Mouse (Mus musculus) lung, postnatal 14 days (tissue): ENCODE data around the gene Zfp709.
"Not testable (repeated sequence)": the region's sequence is repeated elsewhere in the genome, so short reads cannot be mapped to it uniquely, and the experiment has no call there.

Experiments used
- DNase-seq: peaks from one replicate; pipeline ENCODE4 v3.0.0; 2021

The Zfp709 gene

DNA sequence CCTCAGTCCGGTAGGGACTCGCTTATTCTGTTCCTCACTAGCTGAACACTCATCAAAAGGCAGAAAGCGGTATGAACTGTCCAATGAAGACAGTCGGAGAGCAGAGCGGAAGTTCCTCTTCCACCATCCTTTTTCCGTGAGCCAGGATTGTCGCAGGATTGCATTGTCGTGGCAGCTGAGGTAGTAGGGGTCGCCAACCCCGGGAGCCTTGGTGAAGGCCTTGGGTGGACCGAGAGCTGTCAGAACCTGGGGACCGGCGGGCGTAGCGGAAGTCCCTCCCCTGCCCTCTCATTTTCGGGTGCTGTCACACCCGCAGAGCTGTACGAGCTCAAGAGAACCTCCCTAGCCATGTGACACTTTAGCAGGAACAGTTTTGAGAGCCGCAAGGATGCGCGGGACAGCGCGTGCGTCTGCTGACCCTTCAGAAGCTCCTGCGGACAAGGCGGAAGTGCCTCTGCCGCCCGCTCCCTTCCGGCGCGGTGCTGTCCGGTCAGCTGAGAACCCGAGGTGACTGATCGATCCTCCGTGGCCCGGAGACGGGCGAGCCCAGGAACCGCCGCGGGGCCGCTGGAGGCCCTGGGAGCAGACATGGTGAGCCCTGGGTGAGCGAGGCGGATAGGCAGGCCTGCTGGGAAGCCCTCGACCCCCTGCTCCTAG lies at the start of gene Zfp709:
Zfp709 (plus strand) TSS at position 402 of the 657 bp plus-strand sequence.
- DNase-seq: peak; percentile 66

DNA sequence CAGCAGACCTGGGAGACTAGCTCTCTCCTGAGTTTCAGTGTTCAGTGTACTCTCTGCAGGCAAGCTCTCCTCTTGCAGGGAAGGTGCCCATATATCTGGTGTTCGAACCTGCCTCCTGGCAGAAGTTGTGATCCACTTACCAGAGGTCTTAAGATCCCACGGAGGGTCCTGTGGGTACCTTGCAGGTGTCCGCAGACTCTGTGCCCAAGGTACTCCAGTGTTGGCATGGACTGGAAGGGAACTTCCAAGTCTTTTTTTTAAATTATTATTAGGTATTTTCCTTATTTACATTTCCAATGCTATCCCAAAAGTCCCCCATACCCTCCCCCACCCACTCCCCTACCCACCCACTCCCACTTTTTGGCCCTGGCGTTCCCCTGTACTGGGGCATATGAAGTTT lies 43.6 kb upstream of the Zfp709 start:
- DNase-seq: not testable (repeated sequence)

DNA sequence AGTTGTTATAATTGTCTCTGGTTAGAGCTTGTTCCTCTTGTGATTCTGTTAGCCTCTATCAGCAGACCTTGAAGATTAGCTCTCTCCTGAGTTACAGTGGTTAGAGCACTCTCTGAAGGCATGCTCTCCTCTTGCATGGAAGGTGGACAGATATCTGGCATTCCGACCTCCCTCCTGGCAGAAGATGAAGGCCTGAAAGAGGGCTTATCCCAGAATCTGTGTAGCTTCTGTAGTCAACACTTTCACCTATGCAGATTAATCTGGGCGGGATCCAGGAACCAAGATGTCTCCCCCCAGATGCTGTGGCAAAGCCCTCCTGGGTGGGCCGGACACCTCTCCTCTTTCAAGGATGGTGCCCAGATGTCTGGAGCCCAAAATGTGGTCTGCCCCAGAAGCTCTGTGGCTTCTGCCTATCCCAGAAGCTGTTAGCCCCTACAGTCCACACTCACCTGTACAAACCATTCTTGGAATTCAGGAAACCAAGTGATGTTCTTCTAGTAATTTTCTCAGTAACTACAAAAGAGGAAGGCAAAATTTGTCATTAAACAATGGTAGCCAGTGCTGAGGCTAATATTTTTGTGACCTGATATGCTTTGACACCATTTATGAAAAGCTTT lies 40.5 kb upstream of the Zfp709 start:
- DNase-seq: not testable (repeated sequence)

DNA sequence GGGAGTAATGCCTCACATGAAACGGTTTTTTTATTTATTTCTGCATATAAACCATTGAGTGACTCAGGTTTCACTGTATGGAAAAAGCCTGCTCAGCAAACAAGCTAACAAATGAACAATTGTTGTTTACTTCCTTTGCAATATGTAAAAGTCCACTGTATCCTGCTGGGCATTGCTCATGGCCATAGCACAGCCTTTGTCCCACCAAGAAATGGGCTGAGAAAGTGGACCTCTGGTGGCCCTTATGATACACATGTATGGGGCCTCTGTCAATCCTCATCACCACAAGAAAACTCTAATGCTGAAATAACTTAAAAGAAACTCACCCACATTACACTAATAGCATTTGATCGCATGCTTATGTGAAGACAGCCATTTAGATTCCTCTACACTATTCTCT lies 39.3 kb upstream of the Zfp709 start:
- not testable (repeated sequence) for DNase-seq

DNA sequence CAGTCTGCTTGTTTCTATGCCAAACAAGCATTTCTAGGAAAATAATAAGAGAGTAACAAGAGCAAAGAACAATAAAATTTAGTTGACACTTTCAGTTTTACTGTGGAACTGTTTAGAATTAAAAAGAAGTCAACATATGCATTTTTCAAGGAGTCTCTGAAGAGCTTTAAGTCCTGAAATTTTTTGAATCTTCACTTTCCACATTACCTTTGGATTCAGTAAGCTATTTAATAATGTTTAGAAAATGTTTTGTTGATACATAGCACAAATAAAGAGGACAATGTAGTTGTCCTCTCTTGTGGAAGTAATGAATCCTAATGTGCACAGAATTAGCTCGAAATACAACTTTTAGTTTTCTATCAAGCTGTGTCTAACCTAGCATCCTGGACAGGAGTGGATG lies 37.4 kb upstream of the Zfp709 start:
- DNase-seq: not testable (repeated sequence)

DNA sequence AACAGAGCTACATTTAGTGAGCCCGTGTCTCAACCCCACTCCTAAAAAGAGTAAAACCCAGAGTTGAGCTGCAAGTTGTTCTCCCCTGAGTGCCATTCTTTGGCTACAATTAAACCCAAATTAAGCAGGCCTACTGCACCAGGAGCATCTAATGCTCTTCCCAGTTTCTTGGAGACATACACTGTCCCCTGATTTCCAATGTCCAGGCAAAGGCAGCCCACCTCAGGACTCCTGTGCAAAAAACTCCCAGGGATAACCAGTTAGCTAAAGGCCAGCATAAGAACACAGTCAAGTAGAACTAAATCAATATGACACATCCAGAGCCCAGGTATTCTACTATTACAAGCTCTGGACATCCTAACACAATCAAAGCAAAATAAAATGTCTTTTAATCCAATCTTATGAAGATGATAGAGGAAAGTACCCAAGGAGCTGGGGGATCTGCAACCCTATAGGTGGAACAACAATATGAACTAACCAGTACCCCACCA lies 35.8 kb upstream of the Zfp709 start:
- not testable (repeated sequence) for DNase-seq

DNA sequence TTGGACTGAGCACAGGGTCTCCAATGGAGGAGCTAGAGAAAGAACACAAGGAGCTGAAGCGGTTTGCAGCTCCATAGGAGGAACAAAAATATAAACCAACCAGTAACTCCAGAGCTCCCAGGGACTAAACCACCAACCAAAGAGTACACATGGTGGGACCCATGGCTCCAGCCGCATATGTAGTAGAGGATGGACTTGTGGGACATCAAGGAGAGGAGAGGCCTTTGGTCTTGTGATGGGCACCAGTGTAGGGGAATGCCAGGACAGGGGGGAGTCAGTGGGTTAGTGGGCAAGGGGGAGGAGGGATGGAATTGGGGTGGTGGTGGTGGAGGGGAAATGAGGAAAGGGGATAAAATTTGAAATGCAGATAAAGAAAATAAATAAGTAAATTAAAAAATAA lies 35.1 kb upstream of the Zfp709 start:
- DNase-seq: not testable (repeated sequence)

DNA sequence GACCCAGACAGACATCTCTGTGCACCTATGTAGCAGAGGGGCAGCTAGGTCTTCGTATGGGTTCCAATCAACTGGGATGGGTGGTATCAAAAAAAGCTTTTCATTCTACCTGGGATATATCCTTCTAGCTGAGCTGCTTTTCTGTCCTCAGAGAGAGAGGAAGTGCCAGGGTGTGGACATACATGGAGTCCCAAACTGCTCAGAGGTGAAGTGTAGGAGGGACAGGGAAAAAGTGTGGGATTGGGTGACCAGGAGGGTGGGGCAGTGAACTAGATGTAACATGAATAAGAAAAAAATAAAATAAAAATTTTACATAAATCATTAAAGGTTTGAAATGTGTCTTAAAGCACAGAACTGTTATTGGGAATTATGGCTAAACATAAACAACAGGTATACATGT lies 30.8 kb upstream of the Zfp709 start:
- not testable (repeated sequence) for DNase-seq

DNA sequence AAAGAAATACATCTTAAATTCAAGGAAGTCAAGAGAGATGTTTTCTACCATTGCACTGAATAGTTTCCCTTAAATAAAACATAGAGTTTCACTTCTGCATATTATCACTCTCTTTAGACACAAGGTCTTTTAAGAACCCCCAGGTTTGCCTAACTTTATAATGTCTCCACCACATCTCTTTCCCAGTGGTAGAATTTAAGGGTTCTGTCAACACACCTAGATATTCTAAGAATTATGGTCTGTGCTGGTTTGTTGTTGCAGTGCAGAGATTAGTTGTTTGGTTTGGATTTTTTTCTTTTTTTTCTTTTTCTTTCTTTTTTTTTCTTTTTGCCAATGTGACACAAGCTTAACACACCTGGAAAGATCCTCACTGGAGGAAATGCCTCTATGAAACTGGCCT lies 28.5 kb upstream of the Zfp709 start:
- DNase-seq: not testable (repeated sequence)

DNA sequence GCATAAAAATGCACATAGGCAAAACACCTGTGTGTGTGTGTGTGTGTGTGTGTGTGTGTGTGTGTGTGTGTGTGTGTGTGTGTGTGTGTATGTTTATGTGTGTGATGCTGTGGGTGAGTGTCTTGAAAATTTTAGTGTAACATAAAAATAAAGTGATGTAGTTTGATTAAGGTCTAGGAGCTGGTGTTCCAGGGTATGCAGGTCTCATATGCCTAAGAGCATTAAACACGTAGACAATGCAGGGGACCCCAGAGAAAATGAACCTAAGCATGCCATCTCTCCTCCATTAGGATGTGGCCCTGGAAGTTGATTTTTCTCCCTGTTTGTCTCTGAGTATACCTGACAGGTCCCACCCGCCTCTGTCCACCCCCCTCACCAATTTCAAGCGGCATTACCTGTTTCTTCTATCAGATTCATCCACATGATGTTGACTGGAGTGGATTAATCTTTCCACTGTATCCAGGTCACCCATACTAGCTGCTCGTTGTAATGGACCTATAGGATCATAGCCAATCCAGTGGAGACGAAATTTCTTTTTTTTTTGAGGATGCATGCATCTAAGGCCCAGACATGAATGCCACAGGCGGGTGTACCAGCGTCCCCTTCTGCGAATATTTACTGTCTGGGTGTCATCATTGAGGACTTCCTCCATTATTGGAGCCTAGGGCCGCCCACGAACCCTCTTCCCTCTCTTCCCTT lies 25.0 kb upstream of the Zfp709 start:
- DNase-seq: not testable (repeated sequence)

DNA sequence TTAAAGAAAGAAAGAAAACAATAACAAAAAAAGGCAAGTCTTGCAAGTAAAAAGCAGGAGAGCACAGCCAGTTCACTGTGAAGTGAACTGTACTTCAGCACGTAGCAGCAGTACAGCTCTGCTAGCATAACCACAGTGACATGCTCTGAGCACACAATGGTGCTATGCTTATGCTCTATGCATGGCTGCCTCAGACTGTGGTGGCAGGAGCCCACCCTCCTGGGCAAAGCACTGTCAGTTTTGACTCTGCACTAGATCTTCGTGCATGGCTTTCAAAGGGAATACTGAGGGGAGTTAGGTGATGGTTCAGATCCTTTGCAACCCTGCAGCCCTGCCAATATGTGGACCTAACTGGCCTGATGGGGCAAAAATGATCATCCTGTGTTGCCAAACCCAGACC lies 24.5 kb upstream of the Zfp709 start:
- DNase-seq: not testable (repeated sequence)

DNA sequence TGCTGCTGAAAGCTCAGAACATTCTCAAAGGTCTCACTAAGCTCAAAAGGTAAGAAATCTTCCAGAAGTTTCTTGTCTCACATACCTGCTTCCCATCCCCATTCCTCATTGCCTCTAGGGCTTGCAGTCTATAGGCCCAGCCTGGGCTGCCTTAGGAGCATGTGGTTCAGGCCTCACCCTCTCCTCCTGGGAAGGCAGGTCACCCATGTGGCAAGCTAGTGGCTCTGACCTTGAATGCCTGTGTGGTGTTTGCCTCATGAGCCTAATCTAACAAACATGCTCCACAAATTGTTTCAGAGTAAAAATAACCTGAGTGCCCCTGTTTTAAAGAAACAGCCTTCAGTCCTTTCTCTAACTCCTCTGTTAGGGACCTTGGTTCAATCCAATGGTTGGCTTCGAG lies 20.3 kb upstream of the Zfp709 start:
- not testable (repeated sequence) for DNase-seq

DNA sequence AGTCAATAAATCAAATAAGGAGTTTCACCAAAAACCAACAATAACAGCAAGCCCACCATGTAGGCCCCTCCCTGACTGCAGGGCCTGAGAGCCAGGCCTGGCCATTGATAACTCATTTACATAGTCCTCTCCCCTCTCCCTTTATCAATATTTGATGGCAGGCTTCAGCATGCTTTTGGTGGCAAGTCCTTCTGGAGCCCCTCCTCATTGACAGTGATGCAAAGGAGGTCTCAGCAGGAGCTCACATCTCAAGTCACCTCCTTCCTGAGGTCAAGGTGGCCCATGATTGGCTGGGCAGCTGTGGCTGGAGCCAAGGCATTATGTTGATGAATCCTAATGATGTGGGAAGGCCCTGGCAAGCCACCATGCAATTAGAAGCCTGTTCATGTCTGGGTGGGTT lies 19.8 kb upstream of the Zfp709 start:
- DNase-seq: not testable (repeated sequence)

DNA sequence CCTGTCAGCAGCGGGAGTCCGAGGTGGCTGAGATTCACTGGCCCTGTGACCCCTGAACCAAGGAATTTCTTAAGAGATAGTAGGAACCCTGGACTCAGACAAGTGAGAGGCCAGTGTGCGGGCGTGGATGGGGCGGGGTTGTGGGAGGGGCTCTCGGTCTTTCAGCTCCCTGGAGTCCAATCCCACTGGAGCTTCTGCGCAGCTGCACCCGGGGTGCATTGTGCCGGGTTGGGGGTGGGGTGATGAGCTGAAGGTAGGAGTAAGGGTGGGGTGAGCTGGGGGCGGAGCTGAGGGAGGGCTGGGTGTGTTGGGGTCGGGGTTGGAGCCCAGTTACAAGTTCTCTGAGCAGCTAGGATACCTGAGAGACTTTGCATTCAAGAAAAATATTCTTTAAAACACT lies 18.8 kb downstream of the Zfp709 start:
- not testable (repeated sequence) for DNase-seq

DNA sequence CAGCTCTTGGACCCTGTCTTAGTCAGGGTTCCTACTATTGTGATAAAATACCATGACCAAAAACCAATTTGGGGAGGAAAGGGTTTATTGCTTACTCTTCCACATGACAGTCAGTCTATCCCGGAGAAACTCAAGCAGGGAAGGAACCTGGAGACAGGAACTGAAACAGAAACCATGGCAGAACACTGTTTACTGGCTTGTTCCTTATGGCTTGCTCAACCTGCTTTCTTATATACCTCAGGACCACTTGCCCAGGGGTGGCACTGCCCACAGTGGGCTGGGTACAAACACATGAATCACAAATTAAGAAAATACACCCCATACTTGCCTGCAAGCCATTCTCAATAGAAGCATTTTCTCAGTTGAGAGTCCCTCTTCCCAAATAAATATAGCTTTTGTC lies 21.3 kb downstream of the Zfp709 start:
- not testable (repeated sequence) for DNase-seq

DNA sequence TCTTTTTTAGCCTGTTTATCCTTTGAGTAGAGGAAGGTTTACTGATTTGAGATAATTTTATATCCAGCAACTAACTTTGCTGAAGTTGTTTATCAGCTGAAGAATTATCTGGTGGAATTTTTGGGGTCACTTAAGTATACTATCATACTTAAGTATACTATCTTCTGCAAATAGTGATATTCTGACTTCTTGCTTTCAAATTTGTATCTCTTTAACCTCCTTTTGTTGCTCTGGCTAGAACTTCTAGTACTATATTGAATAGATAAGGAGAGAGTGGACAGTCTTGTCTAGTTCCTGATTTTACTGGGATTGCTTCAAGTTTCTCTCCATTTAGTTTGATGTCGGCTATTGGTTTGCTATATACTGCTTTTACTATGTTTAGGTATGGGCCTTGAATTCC lies 25.0 kb downstream of the Zfp709 start:
- no peak for DNase-seq

DNA sequence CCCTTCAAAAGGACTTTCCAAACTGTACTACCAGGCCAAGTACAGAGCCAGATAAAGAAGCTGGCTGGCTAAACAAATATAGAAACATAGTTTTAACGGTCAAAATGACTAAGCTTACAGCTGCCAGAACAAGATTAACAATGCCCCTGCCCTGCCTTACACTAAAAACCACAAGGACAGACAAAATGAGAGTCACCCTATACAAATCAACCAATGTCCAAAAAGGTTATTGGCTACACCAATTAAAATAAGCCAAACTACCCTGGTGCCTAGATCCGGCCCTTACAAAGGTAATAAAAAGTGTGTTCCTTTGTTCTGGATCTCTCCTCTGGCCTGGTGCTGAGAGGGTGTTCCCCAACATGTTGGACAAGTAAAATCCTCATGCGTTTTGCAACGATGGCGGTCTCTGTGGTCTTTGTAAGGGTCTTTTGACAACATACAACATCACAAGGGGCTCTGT lies 26.0 kb downstream of the Zfp709 start:
- DNase-seq: no peak

DNA sequence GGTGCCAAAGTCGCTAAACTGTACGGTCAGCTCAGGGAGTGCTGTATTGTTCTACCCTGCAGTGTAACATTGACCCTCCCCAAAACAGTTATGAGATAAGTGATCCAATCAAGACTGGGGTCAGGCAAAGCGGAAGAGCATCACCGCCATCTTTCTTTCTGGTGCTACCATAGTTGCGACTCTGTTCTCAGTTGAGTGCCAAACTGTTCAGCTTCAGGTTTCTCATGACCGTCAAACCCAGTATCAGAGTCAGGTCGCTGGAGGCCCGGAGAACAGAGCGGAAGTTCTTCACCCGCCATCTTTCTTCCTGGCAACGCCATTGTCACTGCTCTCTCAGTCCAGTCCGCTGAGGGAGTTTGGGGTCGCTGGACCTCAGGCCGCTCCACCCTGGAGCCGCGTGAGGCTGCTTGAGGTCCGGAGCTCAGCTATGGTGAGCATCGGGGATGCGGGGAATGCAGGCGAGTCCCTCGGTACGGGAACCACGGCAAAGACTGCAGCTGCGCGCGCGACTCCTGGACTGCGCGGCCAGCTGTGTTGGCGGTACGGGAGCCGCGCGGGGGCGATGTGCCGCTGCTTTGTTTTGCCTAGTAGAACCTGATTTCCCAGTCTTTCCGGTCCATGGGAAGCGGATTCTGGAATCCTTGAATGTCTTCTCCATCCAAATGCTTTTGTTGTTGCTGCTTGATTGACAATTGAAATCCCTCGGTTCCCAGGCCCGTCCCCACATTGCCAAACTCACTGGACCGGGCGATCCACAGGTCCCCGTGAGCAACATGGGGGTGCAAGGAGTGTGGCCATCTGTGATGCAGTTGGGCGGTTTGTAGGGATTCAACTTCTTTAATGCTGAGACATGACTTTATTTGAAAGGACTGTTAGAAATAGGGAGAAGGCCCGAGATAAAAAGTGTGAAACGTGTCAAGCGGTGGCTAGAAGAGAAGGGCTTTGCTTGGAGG lies 26.8 kb downstream of the Zfp709 start, which contains the start of the genes Zfp882 and Zfp617:
Zfp882 (plus strand) TSS at position 300 of the 953 bp plus-strand sequence.
Zfp617 (plus strand) TSS at position 327 of the 953 bp plus-strand sequence.
- DNase-seq: peak; percentile 90

DNA sequence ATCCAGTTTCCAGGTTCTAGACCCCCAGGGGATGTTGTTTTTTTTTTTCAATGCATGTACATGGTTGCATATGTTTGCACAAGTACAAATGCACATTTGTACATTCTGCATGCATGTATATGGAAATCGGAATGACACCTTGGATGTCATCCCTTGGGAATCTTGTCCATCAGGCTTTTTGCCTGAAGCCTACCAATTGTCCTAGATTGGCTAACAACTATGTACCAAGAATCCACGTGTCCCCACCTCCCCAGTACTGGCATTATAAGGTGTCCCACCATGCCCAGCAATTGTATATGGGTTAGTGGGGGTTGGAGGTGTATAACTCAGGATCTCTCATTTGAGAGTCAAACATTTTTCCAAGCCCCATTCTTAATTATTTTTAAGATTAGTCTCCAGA lies 30.5 kb downstream of the Zfp709 start:
- DNase-seq: no peak

DNA sequence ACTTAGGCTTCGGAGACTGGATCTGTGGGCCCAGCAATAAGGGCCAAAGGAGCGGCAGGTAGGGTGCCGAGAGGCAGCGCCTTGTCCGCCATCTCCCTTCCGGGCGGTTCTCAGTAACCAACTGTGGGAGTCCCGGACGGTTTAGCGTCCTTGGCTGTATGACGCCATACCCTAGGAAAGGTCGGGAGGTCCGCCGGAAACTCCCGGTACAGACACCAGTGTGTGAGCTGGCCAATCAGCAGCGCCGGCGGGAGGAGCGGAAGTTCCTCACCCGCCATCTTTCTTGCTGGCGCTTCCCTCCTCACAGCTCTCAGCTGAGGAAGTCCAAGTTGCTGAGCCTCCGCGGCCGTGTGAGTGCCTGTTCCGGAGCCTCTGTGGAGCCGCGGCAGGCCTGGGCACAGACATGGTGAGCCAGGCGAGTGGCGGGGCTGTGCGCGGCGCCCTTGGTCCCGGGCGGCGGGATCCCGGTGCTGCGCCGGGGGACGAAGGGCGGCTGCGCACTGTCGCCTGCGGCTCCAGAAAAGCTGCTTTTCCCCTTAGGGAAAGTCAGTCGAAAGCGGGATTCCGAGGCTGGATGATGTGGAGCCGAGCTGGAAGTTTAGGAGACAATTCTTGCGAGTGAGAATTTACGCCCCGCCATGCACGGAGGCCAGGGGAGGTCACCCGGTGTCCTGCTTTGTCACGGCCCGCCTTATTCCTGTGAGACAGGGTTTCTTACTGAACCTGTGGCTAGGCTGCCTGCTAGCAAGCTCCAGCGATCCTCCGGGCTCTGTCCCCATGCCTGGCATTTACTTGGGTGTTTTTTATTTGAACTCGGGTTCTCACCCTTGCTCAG lies 41.0 kb downstream of the Zfp709 start:
- DNase-seq: peak; percentile 95

DNA sequence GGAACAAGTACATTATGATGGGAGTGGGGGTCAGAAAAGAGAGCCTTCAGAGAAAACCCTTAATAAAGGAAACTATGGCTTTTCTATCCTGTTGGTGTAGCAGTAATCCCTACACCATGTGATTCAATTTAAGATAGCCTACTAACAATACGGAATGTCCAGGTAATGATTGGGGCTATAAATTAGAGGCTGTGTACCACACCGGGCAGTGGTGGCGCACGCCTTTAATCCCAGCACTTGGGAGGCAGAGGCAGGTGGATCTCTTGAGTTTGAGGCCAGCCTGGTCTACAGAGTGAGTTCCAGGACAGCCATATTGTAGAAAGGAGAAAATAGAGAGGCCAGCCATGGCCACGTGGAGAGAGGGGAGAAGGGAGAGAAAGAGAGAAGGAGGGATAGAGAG lies 44.0 kb downstream of the Zfp709 start:
- no peak for DNase-seq
